Mouse (Mus musculus) myocyte (in vitro differentiated cells): ENCODE measurements around the gene Hpca. TPM values are rescaled to one million over a fixed set of nuclear protein-coding genes. Genes with fewer than 3 reads are reported as not detected.

Experiments
- H3K27me3 ChIP-seq: one replicate; pipeline ENCODE4 v1.6.1; 2011; ENCODE audit not compliant: control insufficient read depth, insufficient read depth, insufficient read length
- H3K36me3 ChIP-seq: one replicate; pipeline ENCODE4 v1.6.1; 2011; ENCODE audit not compliant: control insufficient read depth, insufficient read depth
- H3K4me2 ChIP-seq: one replicate; pipeline ENCODE4 v1.6.1; 2011; ENCODE audit warnings: low read depth, control low read depth
- H3K4me3 ChIP-seq: one replicate; pipeline ENCODE4 v1.5.1; 2011; ENCODE audit warnings: mild to moderate bottlenecking, control low read depth, moderate library complexity
- H3K79me2 ChIP-seq: one replicate; pipeline ENCODE4 v1.6.1; 2011; ENCODE audit not compliant: control insufficient read depth, insufficient read depth
- H3ac ChIP-seq: one replicate; pipeline ENCODE4 v1.6.1; 2011; ENCODE audit not compliant: control insufficient read depth, insufficient read length
- CEBPB ChIP-seq: IDR thresholded peaks from 2 replicates; pipeline ENCODE4 v1.6.1; 2011; ENCODE audit warnings: mild to moderate bottlenecking, moderate library complexity; ENCODE audit not compliant: poor library complexity, insufficient read depth, severe bottlenecking
- E2F4 ChIP-seq: IDR thresholded peaks from one replicate; pipeline ENCODE4 v1.6.1; 2011; ENCODE audit warnings: mild to moderate bottlenecking, control low read depth, moderate library complexity; ENCODE audit not compliant: insufficient read depth
- MAX ChIP-seq: IDR thresholded peaks from one replicate; pipeline ENCODE4 v1.6.1; 2011; ENCODE audit warnings: low read depth, mild to moderate bottlenecking, control low read depth
- MYOD1 ChIP-seq, 3 experiments: IDR thresholded peaks; one replicate each; pipeline ENCODE4 v1.6.1; 2011; ENCODE audit warnings: control low read depth in 2 of 3, low read depth in 2 of 3, mild to moderate bottlenecking in 2 of 3, moderate library complexity in 1 of 3; ENCODE audit not compliant: insufficient read length in 2 of 3, control insufficient read depth in 1 of 3
- MYOG ChIP-seq, 3 experiments: IDR thresholded peaks; one replicate each; pipeline ENCODE4 v1.6.1; 2011; ENCODE audit warnings: control low read depth in 2 of 3, low read depth in 2 of 3, mild to moderate bottlenecking in 2 of 3; ENCODE audit not compliant: insufficient read length in 2 of 3, control insufficient read depth in 1 of 3, insufficient read depth in 1 of 3
- POLR2A ChIP-seq: IDR thresholded peaks from one replicate; pipeline ENCODE4 v1.6.1; 2011; ENCODE audit warnings: low read depth, mild to moderate bottlenecking, control low read depth, moderate library complexity; ENCODE audit not compliant: insufficient read length
- POLR2AphosphoS2 ChIP-seq: IDR thresholded peaks from one replicate; pipeline ENCODE4 v1.6.1; 2011; ENCODE audit warnings: low read depth, control low read depth; ENCODE audit not compliant: insufficient read length
- REST ChIP-seq: IDR thresholded peaks from one replicate; pipeline ENCODE4 v1.6.1; 2011; ENCODE audit warnings: mild to moderate bottlenecking, control low read depth, moderate library complexity; ENCODE audit not compliant: insufficient read depth, insufficient read length
- SRF ChIP-seq: IDR thresholded peaks from one replicate; pipeline ENCODE4 v1.6.1; 2011; ENCODE audit warnings: low read depth; ENCODE audit not compliant: control insufficient read depth, insufficient read length
- TCF12 ChIP-seq: IDR thresholded peaks from one replicate; pipeline ENCODE4 v1.6.1; 2011; ENCODE audit warnings: mild to moderate bottlenecking, control low read depth; ENCODE audit not compliant: poor library complexity, insufficient read depth, severe bottlenecking
- TCF3 ChIP-seq: IDR thresholded peaks from one replicate; pipeline ENCODE4 v1.6.1; 2011; ENCODE audit warnings: low read depth, control low read depth; ENCODE audit not compliant: insufficient read length
- USF1 ChIP-seq: IDR thresholded peaks from one replicate; pipeline ENCODE4 v1.6.1; 2011; ENCODE audit warnings: low read depth, mild to moderate bottlenecking, control low read depth, moderate library complexity
- polyA plus RNA-seq: library from polyadenylated mRNA; unstranded; fragments of >200 nt; fragmentation: generic; extraction: Trizol; gene quantifications from one replicate; pipeline ENCODE4 v1.2.1, GENCODE M21; 2012; ENCODE audit warnings: missing spikeins

Gene Hpca
- polyA plus RNA-seq, 1 experiment, result 0.12 TPM

DNA sequence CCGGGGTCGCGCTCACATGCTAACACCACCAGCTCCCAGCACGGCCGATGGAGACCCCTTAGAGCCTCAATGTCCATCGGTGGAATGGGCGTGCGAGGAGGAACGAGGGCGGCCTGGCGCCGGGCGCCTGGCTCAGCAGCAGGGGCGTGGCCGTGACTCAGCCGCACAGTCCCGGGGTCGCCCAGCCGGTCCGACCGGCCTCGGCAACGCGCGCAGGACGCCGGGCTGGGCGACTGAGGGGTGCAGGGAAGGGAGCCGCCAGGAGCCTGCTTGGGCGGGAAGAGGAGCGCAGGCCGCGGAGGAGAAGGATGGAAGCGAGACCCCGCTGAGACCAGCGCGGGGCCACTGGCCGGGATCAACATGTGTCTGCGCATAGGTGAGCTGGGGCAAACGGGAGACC is 16.5 kb downstream of the Hpca start, which contains the start of gene Tmem54:
TSS of gene Tmem54 (plus strand) at position 193 of the 400 bp plus-strand sequence.
- H3K27me3 ChIP-seq, result peaks cover 9% of the 10 kb centered on the region
- no peaks in the 10 kb centered on the region for H3K79me2 ChIP-seq
- no peak within 1 kb of the TSS for H3K4me3 ChIP-seq
- H3K4me2 ChIP-seq, result no peak within 1 kb of the TSS
- no peak within 1 kb of the TSS for H3ac ChIP-seq
- no peaks in the 10 kb centered on the region for H3K36me3 ChIP-seq
- TF ChIP-seq USF1 (no peak), MAX (no peak), MYOD1 (IDR thresholded peaks at IDR 0.05; ENCODE audit: control insufficient read depth in 1 of 3, insufficient read length in 2 of 3, low read depth in 2 of 3) (no peak), CEBPB (no peak), MYOG (IDR thresholded peaks at IDR 0.05; ENCODE audit: control insufficient read depth in 1 of 3, insufficient read depth in 1 of 3, insufficient read length in 2 of 3, low read depth in 2 of 3) (no peak), POLR2AphosphoS2 (no peak), TCF12 (no peak), POLR2A (no peak), SRF (no peak)

DNA sequence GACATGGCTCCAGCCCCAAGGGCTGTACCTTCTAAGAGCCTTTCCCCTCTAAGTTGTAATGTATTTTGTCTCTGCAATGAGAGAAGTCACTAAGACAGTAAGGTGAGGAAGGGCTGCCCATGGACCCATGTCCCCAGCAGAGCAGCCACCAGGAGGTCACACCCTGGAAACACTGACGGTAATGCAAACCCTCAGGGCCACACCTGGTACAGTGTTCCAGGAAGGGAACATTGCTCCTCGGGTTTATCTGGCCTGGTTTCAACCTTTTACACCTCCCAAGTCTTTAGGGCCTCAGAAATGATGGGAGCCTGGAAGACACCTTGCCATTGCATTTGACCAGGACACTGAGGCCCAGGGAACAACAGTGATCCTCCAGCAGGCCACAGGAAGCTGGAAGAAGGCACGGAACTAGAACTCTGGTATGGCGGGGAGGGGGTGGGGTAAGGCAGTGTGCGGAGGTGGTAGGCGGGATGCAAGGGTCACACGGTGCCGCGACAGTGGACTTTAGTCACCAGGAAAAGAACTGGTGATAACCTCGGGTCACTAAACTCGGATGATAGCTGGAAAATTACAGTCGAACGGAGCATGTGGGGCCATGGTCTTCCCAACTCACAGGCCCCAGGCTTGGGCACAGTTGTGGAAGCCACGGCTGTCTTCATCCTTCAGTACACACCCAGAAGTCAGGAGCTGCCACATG is 19.6 kb downstream of the Hpca start:
- Histone ChIP-seq H3K4me3 (no peak overlapping the region), H3K27me3 (peaks cover 9% of the 10 kb centered on the region), H3ac (no peak overlapping the region), H3K79me2 (no peaks in the 10 kb centered on the region), H3K36me3 (no peaks in the 10 kb centered on the region), H3K4me2 (no peak overlapping the region)
- TF ChIP-seq CEBPB (no peak), TCF3 (no peak), E2F4 (no peak), MYOD1 (IDR thresholded peaks at IDR 0.05; ENCODE audit: control insufficient read depth in 1 of 3, insufficient read length in 2 of 3, low read depth in 2 of 3) (no peak), TCF12 (no peak), MYOG (IDR thresholded peaks at IDR 0.05; ENCODE audit: control insufficient read depth in 1 of 3, insufficient read depth in 1 of 3, insufficient read length in 2 of 3, low read depth in 2 of 3) (no peak), REST (no peak)

DNA sequence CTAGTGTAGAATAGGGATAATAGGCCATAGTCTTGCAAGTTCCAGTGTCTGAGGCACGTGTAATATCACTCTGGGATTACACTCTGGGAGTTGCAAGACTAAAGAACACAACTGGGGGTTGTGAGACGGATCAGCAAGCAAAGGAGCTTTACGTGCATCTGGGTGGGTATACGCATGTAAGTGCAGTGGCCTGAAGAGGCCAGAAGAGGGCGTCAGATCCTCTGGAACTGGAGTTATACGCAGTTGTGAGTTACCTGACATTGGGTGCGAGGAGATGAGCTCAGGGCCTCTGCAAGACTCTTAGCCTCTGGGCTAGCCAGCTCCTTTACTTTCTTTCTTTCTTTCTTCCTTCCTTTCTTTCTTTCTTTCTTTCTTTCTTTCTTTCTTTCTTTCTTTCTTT is 24.8 kb downstream of the Hpca start:
- Histone ChIP-seq H3K36me3 (no peaks in the 10 kb centered on the region), H3ac (no peak overlapping the region), H3K79me2 (no peaks in the 10 kb centered on the region), H3K27me3 (no peaks in the 10 kb centered on the region), H3K4me3 (no peak overlapping the region), H3K4me2 (no peak overlapping the region)
- TF ChIP-seq REST (no peak), E2F4 (no peak), POLR2AphosphoS2 (no peak), TCF12 (no peak), MAX (no peak), CEBPB (no peak), MYOD1 (IDR thresholded peaks at IDR 0.05; ENCODE audit: control insufficient read depth in 1 of 3, insufficient read length in 2 of 3, low read depth in 2 of 3) (no peak), USF1 (no peak), POLR2A (no peak), MYOG (IDR thresholded peaks at IDR 0.05; ENCODE audit: control insufficient read depth in 1 of 3, insufficient read depth in 1 of 3, insufficient read length in 2 of 3, low read depth in 2 of 3) (no peak), TCF3 (no peak), SRF (no peak)

DNA sequence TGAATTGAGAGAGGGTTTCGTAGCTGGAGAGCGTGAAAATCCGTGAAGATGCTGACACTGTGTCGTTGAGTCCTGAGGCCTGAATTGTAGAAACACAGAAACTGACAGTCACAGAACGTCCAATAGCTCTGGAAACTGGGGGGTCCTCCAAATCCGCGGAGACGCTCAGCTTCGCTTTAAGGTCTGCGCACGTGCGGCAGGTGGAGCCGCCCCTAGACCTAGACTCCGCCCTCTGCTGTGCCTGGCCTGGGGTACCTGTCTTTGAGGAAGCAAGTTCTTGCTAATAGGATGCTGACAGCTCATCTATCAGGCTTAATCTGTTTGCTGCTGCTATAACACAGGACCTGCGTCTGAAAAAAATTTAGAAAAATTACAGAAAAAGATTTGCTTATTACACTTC is 26.6 kb downstream of the Hpca start:
- no peaks in the 10 kb centered on the region for H3K36me3 ChIP-seq
- TF ChIP-seq SRF, result no peak
- TF ChIP-seq TCF3, result no peak
- TF ChIP-seq POLR2A, result no peak
- no peak for TF ChIP-seq POLR2AphosphoS2
- TF ChIP-seq CEBPB, result no peak
- TF ChIP-seq USF1, result no peak
- no peaks in the 10 kb centered on the region for H3K79me2 ChIP-seq
- no peak overlapping the region for H3K4me3 ChIP-seq
- no peak overlapping the region for H3ac ChIP-seq
- no peak overlapping the region for H3K4me2 ChIP-seq
- H3K27me3 ChIP-seq, result no peaks in the 10 kb centered on the region

DNA sequence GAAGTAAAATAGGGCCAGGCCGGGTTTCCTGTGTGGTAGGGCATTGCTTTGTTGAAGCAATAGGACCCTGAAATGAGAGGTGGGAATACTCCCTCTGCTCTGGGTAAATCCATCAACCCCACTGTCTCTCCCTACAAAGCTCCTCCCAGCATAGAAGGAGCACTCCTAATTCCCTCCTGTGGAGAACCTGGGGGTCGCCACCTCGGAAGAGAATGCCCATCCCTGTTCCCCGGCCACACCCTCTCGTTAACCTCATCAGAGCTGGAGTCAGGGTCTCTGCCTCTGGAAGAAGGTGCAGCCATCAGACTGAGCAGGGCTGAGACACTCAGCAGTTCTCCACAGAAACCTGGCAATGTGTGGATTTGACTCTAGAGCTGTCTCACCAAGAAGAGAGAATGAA is 34.0 kb downstream of the Hpca start:
- Histone ChIP-seq H3K4me2 (no peak overlapping the region), H3ac (no peak overlapping the region), H3K36me3 (peaks cover 4% of the 10 kb centered on the region), H3K4me3 (no peak overlapping the region), H3K79me2 (no peaks in the 10 kb centered on the region), H3K27me3 (no peaks in the 10 kb centered on the region)
- TF ChIP-seq E2F4 (no peak), REST (no peak), MAX (no peak), MYOD1 (IDR thresholded peaks at IDR 0.05; ENCODE audit: control insufficient read depth in 1 of 3, insufficient read length in 2 of 3, low read depth in 2 of 3) (no peak), TCF12 (no peak), MYOG (IDR thresholded peaks at IDR 0.05; ENCODE audit: control insufficient read depth in 1 of 3, insufficient read depth in 1 of 3, insufficient read length in 2 of 3, low read depth in 2 of 3) (no peak)
